Mouse (Mus musculus) T-helper 1 cell (primary cell): ENCODE results near the gene Ubac2.

ENCODE experiments used
- in situ Hi-C: fragments of 300-600 bp; cut with MboI, MseI; formaldehyde crosslinking; loops from one replicate; pipeline ENCODE4 v1.15.1; 2025; ENCODE audit warnings: high pct_unique_total_duplicates

The Ubac2 gene

DNA sequence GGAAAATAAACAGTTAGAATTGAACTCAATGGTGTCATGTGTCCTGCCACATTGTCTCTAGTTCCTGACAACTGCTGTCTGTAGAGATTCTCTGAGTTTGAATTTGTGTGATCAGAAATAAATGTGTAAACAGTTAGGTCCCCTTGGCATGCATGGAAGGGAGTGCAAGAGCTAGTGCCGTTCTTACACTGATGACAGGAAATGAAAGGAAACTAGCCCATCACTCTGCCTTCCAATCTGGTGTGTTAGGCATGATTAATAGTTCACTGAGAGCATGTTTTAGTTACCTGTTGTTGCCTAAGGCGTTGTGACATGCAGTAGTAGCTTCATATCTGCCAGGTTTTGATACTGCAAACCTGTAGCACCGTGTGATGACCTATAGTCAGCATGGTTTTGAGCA is 69.5 kb downstream of the Ubac2 start:
- in situ Hi-C loops, result no loop called here

DNA sequence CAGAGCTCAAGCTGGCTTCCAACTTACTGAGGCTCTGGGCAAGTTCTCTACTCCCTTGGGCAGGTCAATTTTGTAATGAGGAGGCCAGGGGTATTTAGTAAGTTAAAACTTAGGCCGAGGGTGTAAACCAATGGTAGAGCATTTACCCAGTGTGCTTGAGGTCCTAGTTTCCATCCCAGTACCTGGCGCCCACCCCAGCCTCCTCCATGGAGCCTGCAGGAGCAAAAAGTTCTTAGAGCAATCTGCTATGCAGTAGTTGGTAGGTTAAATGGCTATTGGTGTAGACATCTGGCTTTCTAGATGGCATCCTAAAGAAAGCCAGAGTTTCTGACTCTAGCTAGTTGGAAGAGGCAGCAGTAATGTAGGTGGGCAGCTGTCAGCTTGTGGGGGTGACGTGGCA is 71.0 kb downstream of the Ubac2 start:
- in situ Hi-C loops, result no loop called here

DNA sequence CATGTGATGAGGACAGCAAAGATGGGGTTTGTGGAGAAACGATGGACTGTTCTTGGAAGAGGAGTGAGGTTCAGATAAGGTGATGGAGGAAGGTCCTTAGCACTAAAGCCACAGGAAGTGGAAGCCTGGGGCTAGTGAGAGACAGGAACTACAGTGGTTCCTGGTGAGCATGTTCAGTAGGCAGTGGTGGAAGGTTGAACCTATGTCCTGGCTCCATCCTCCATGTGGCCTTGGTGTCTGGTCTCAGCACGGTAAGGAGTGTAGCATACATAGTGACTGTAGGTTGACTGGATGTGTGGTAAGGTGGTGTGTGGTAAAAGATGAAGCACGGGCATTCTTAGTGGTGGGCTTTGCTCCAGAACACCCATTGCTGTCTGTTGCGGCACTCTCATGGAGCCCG is 71.5 kb downstream of the Ubac2 start:
- in situ Hi-C loops, result no loop called here

DNA sequence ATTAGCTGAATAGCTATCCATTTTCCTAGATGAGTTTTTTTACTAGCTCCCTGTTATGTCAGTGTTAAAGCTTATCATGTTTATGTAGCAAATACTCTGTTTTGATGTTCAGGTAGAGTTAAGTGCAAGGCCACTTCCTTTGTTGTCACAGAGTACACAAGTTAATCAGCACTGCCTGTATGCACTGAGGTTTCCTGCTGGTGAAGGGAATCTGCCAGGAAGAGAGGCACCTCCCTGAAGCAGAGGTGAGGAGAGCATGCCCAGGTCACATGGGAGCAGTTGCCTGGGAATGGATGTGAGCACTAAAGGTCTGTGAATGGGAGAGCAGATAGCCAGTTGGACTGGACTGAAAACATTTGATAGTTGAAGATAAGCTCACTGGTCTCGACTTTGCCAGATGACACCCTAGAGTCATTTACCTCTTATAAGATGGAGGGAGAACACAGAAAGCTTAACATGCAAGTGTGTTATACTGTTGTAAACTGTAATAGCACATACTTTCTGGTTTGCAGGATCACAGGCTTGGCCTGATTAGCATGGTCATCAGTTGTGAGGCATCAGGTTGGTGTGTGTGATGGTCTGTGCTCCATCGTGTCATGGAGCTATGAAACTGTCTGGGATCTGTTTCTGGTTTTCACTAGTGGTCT is 73.1 kb downstream of the Ubac2 start:
- in situ Hi-C loops, result no loop called here

DNA sequence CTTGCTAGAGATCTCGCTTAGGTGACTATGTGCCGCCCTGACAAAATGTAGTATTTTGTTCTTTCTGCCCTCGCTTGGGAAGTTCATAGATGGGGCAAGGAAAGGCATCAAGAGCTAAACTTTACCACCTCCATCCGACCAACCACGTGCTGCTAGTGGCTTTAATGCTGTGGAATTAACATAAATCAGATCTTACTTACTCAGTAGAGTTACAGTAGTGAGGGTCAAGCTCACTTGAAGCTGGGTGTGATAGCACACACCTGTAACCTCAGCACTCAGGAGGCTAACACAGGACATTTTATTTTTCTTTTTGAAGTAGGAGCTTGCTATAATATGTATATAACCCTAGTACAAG is 73.6 kb downstream of the Ubac2 start:
- in situ Hi-C loops, result no loop called here

DNA sequence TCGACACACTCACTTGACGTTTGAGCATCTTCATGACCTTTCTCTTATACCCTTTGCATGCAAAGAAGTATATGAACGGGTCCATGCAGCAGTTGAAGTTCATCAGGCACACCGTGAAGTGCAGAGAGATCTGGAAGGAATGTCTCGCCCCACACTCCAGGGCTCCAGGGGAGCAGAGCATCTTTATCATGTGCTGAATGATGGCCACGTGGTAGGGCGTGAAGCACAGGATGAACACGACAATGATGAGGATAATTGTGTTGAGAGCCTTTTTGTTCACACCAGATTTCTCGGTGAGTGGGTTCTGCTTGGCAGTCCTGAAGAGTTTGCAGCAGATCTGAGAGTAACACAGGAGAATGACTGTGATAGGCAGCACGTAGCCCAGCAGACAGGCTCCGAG is 75.7 kb downstream of the Ubac2 start:
- in situ Hi-C loops, result no loop called here

DNA sequence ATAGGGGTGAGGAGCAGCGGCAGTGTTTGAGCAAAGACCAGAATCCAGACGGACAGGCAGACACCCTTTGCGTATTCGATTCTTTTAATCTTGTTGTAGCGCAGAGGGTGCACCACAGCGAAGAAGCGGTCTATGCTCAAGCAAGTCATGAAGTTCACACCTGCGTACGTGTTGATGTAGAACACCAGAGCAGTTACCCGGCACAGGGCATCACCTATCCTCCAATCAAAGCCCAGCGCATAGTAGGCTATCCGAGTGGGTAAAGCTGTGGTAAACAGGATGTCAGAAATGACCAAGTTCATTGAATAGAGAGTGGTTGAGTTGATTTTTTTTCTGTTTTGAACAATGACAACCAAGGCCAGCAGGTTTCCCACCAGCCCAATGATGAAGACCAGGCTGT is 76.2 kb downstream of the Ubac2 start:
- in situ Hi-C loops, result no loop called here

DNA sequence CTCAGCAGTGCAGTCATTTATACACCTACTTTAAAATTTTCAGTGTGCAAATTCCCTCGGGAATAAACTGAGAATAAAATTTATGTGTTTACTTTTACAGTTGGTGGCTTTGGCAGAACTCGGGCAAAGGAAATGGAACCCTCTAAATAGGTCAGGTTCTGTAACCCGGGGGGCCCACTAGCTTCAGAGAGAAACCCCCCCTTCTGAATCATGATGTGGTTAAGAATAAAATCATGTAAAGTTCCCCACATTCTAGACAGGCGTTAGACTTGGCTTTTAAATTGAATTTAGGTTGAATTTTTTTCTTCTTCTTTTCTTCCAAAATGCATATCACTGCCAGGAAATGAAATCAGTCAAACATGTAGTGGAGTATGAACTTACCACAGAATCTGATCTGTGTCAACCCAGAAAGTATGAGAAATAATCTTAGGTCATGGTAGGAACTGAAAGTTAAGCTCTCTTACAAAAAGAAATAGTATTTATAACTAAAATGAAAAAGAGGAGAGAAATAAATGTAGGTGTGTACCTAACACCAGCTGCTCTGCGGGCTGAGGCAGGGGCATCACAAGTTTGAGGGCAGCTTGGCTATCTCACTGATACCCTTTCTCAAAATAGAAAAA is 76.9 kb downstream of the Ubac2 start:
- in situ Hi-C loops, result no loop called here

DNA sequence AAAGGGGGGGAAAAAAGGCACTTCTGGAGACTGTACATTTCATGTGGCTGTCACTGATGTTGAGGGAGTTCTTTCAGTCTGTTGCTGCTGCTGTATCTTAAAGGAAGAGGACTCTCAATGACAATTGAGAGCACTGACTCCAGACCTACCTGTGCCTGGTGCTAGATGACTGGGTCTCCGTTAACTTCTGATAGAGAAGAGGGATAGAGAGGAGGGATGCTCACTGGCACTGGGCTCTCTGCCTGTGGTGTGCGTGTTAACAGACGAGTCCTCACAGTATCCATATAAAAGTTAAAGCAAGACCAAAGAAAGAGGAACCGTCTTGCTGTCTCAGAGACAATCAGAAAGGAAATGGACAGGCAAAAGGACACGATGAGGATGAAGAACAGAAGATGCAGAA is 77.9 kb downstream of the Ubac2 start:
- in situ Hi-C loops, result no loop called here

DNA sequence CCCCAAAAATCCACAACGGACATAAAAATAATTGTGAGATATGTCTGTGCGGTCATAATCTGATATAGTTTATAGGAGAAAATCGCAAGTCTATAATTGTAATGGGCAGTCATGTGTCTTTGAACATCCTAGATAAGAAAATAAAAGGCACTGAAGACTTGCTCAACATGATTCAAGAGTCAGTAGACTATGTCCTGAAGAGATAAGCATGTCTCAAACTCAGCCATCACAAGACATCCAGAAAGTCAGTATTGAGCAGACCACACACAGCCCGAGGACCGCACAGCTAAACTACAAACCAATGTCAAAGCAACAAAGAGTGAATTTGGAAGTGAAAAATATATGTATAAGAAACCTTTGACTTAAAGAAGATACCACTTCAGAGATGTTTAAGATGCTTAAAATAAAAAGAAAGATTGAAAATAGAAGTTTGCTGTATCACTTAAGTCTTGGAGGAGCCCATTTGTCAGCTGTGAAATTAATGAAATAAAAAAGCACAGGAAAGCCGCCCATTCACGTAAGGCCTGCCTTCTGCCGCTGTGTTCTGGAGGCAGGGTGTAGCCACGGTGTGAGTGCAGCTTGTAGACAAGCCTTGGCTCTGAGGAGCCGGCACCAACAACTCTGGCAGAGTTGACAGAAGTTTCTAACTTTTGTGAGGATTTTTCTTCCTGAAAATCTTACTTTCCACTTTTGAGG is 78.9 kb downstream of the Ubac2 start:
- in situ Hi-C loops, result no loop called here

DNA sequence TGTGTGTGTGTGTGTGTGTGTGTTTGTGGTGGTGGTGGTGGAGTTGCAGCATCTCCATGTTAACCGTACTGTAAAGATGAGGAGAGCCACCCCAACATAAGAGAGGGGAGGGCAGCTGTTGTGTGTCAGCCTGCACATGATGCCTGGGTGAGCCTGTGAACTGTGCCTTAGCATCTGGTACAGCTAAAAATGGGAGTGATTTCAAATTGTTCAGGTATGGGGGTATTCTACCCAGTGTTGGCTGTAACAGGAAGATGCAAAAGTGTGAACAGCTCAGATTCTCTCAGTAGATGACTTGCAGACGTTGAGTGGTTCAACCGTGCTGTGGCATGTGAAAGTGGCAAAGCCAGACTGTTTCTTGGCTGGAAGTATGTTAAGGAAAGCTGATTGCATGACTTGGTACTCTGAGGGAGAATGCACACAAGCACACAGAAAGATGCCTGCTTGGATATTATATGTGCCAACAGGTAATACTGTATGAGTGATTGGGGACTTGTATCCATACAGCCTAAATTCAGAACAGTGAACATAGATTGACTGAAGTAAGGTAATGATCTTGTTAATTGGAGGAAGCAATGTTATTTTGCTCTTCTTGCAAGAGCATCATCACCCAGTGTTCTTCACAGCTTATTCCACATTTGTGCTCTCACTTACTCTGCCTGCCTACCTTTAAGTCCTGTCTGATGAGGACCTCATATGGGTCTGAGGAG is 79.8 kb downstream of the Ubac2 start:
- in situ Hi-C loops, result no loop called here

DNA sequence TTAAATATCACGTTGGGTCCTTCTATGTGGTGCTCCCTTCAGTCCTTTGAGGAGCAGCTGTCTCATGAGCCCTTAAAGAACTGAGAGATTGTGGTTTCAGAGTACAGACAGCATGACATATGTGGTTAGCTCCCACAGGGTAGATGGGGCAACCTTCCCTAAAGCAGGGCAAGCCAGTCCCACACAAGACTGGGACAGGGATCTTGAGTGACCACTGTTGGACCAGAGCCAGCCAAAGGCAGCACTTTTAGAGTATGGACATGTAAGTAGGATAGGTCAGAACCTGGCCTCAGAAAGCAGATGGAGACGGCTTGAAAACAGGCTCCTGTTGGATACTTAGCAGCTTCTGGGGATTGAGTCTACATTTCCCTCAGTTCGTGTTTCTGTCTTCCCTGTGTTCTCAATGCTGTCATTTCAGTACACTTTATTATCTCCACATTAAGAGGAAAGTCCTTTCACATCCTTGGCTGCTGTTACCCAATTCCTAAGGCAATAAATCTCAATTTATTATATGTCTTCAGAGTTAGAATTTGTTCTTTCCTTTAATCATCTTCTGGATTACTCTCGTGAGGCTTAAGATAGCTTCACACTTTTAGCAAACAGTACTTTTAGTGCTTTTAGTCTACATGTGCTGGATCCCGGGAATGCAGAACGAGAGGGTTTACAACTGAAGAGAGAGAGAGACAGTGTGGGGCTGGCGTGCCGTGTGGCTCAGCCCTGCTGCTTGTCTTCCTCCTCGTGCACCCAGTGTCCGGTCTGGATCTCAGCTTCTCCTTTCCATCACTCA is 80.5 kb downstream of the Ubac2 start:
- in situ Hi-C loops, result no loop called here

DNA sequence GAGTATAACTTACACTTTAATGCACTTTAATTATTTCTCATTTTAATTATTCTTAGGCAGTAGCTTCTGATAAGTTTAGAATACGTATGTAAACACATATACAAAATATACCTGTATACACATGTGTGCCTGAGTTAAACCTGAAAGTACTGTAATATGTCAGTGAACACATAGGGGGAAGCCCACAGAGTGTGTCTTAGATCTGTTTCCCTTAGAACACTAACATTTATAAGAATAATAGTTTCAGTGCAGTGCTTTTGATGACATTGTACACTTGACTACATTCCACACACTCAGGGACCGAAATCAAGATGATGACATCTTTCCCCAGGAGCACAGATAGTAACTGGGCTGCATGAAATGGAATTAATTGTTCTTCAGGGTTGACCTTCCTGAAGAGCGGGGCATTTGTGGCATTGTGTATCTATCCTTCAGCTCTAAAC is 81.1 kb downstream of the Ubac2 start:
- in situ Hi-C loops, result no loop called here

DNA sequence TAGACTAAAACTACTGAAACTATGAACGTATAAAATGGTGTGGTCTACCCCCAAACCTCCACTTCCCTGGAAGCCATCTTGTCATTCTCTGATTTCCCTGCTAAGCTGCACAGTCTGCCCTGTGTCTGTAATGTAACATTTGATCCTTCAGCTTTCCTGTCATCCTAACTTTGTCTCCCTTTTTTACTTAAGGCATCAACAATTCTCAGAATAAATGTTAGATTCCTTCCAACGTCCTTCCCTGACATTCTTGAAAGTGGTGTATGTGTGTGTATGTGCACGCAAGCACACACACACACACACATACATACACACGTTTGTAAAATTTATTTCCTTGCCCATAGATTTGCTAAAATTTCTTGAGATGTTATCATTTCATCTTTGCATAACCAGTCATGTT is 81.6 kb downstream of the Ubac2 start:
- in situ Hi-C loops, result loop anchor here (5.0 kb wide), 1 partner anchor 92 kb away; no protein-coding TSS in a partner anchor

DNA sequence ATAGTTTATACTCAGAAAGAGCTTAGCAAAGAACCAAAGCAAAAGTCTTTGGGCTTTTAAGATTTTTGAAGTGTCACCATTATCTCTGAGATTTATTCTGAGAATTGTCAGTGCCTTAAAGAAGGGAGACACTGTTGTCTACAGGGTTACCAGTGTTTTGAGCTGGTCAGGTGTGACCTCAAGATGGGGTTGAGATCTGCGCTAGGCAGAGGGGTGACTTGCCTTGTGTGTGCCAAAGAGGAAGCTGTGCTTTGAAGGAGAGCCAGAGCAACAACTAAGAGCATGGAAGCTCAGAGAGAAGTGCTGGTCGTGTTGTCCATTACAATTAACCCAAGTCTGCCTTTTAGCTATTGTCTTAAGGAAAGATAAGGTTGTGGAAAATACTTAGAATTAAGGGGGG is 82.1 kb downstream of the Ubac2 start:
- in situ Hi-C loops, result loop anchor here (5.0 kb wide), 1 partner anchor 92 kb away; no protein-coding TSS in a partner anchor

DNA sequence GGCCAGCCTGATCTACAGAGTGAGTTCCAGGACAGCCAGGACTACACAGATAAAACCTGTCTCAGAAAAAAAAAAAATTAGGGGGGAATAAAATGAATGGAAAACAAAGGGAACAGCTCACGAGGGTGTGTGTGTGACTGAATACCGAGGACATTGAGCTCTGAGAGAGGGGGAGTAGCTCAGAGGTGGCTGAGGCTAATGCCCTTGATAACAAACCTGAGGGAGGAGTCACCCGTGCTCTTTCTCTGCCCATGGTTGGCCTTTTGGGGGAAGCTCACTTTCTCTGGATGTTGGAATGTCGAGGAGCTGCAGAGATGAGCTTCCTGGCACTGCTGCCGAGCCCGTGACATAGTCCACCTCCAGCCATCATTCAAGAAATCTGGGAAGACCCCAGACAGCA is 82.6 kb downstream of the Ubac2 start:
- in situ Hi-C loops, result loop anchor here (5.0 kb wide), 1 partner anchor 91 kb away; no protein-coding TSS in a partner anchor

DNA sequence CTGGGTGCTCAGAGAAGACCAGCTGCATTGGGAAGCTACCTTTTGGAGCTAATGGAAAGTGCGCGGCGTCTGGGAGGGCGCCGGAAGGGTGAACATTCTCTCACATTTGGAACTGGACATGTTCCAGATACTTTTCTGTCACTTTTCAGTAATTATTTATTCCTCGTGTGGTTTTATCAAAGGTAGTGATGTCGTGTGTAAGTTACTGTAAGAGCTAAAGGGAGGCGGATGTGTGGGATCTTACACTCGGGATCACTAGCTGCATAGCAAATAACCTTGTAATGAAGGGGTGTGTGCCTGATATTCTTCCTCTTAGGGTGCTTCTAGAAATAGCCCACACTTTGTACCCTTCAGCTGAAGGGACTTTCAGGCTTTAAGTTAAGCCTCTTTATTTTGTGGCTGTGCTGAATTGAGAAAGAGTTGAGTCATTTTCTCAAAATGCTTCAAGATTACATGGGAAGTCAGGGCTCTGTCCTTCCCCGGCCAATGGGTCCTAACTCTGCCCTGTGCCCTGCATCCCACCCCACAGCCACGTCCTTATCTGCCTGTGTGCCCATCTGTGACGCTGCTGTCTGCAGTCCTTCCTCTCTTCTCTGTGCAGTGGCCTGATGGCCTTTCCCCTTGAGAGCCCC is 83.2 kb downstream of the Ubac2 start:
- in situ Hi-C loops, result loop anchor here (5.0 kb wide), 1 partner anchor 91 kb away; no protein-coding TSS in a partner anchor

DNA sequence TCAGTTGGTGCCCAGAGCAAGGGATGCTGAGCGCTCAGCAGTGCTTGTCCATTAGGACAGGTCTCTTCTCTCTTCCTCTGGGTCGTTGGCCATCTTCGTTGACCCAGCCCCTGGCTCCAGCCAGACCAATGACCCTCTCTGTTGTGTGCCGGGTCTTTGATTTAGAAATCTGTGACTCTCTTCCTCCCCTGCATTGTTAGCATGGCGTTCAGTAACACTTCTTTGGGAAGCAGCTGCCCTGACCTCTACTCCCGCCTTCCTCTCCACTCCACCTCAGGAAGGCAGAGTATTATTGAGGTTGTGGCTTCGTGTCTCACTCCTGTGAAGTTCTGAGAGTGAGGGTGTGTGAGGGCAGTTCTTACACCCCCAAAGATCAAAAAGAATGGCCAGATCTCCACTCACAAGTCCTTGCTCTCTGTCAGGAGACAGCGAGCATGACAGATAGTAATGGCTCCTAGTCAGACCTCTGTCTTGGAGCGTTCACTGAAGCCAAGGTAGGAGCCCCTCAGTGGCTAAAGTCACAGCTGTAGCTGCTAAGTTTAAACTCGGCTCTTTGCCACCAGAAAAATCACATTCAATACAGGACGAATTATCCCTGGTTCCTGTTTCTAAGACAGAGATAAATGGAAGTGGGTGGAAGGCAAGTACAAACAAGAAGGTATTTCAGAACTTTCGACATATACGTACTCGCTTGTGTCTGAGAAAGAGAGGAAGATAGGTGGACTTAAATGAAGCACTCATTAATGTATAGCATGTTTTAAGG is 83.9 kb downstream of the Ubac2 start:
- in situ Hi-C loops, result loop anchor here (5.0 kb wide), 1 partner anchor 90 kb away; no protein-coding TSS in a partner anchor

DNA sequence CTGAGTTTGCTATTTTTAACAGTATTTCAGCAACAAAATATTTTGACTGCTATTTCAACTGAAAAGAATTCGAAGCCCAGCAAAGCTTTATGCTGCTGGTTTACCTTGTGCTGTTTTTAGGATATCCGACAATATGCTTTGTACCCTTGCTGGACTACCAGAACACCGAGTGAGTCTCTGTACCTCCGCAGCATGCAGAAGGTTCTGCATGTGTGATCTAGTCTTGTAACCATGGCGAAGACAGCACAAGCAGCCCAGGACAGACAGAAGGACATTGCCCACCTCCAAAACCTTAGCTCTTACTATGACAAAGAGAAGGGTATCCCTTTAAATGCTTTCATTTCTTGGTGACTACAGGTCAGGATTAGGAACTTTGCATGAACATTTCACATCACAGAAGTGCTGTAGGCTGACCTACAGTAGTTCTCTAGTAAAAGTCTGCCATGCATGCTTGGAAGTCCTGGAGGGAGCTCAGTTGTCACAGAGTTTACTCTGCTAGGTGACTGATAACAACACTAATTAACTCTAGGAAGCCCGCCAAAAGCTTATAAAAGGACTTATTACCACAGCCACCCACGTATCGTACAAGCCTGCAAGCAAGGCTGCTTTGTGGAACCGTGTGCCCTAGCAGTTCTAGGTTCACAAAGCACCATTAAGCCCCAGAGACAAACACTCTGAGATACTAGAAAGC is 85.0 kb downstream of the Ubac2 start:
- in situ Hi-C loops, result loop anchor here (5.0 kb wide), 1 partner anchor 89 kb away; no protein-coding TSS in a partner anchor
